20 mouse cellular contexts compared by ENCODE assay signal in the genomic region with DNA sequence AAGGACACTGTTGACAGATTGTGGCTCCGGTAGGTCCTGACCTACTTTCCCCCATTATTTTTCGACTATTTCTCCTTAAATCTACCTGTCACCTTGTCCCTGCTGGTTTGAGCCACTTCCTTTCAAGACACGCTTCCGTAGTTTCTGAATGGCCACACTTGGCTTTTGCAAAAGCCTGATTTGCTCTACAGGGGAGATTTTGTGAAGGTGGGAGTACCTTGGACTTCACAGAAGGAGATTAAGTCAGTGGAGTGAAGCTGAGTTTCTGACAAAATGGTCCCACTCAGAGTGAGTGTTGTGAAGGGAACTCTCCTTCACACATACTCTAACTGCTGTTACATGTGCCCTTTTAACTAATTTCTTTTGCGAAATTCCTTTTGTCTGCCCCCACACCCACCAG.
"Had no signal": no experiment of that assay in that cellular context is flagged by ENCODE, and none has a peak within 500 bp of the region (broad histone marks: within the 10 kb centered on the region; RNA-seq: fewer than 3 reads in every experiment).

No protein-coding gene starts in this region.

- H3K9me3 ChIP-seq: limb, embryonic 12.5 days; limb, embryonic 15.5 days; stomach, embryonic 15.5 days had no signal

- H3K4me1 ChIP-seq: limb, embryonic 12.5 days; limb, embryonic 15.5 days; stomach, embryonic 15.5 days had no signal

- H3K4me2 ChIP-seq: limb, embryonic 12.5 days; limb, embryonic 15.5 days; liver, embryonic 11.5 days; lung, embryonic 14.5 days; midbrain, embryonic 11.5 days; stomach, embryonic 15.5 days had no signal

- DNase-seq: kidney, adult 2 months; kidney, postnatal 14 days; layer of hippocampus, postnatal 36 days; liver, postnatal 0 days; lung, embryonic 14.5 days; lung, postnatal 10 days; lung, postnatal 4 days; midbrain, embryonic 14.5 days; right cerebral cortex, postnatal 25 days; spleen, adult 18-20 months; thymus, postnatal 25 days had no signal

- H3K27ac ChIP-seq: left cerebral cortex, adult 2 months; limb, embryonic 12.5 days; limb, embryonic 15.5 days; liver, embryonic 14.5 days; stomach, embryonic 15.5 days had no signal

- ATAC-seq: inflammation-experienced regulatory T-cells, adult 6 months; intestine, embryonic 16.5 days; liver, postnatal 0 days had no signal

- H3K4me3 ChIP-seq: left cerebral cortex, adult 2 months; limb, embryonic 12.5 days; limb, embryonic 15.5 days; stomach, embryonic 15.5 days had no signal

- H3K36me3 ChIP-seq: limb, embryonic 12.5 days; limb, embryonic 15.5 days; stomach, embryonic 15.5 days had no signal

- H3K9ac ChIP-seq: limb, embryonic 12.5 days; limb, embryonic 15.5 days; liver, embryonic 14.5 days; liver, postnatal 0 days; lung, embryonic 14.5 days; stomach, embryonic 15.5 days had no signal

- H3K27me3 ChIP-seq: limb, embryonic 12.5 days; limb, embryonic 15.5 days; stomach, embryonic 15.5 days had no signal
